Mouse (Mus musculus) intestine, embryonic 14.5 days (tissue): ENCODE measurements around the gene B4galnt2. TPM values are rescaled to one million over a fixed set of nuclear protein-coding genes. Genes with fewer than 3 reads are reported as not detected.
"Not testable (repeated sequence)": the region's sequence is repeated elsewhere in the genome, so short reads cannot be mapped to it uniquely, and the experiment has no call there.

Experiments used
- ATAC-seq: fragments of 200-750 bp; cut with Nextera tagmentation; replicated peaks from 2 replicates; pipeline ENCODE4 v1.8.0; 2017; ENCODE audit warnings: low read depth, moderate number of reproducible peaks, moderate TSS enrichment, moderate library complexity; ENCODE audit not compliant: low FRiP score, low TSS enrichment
- DNase-seq: peaks from one replicate; pipeline ENCODE4 v3.0.0-alpha.2; 2018; ENCODE audit warnings: low spot score
- H3K27ac ChIP-seq: fragments of 300-500 bp; sonication (generic); 2 replicates; pipeline ENCODE4 v1.5.1; 2014; ENCODE audit warnings: low read depth, mild to moderate bottlenecking, control low read depth
- H3K27me3 ChIP-seq: fragments of 300-500 bp; sonication (generic); replicated peaks from 2 replicates; pipeline ENCODE4 v1.6.1; 2014; ENCODE audit warnings: low read length, control low read depth; ENCODE audit not compliant: control insufficient read depth, insufficient read depth
- H3K36me3 ChIP-seq: fragments of 300-500 bp; sonication (generic); 2 replicates; pipeline ENCODE4 v1.6.1; 2014; ENCODE audit warnings: low read length, control low read depth; ENCODE audit not compliant: control insufficient read depth, insufficient read depth
- H3K4me1 ChIP-seq: fragments of 300-500 bp; sonication (generic); replicated peaks from 2 replicates; pipeline ENCODE4 v1.6.1; 2014; ENCODE audit warnings: low read length, control low read depth, mixed read lengths; ENCODE audit not compliant: control insufficient read depth, insufficient read depth
- H3K4me2 ChIP-seq: fragments of 300-500 bp; sonication (generic); 2 replicates; pipeline ENCODE4 v1.6.1; 2014; ENCODE audit warnings: low read length
- H3K4me3 ChIP-seq: fragments of 300-500 bp; sonication (generic); 2 replicates; pipeline ENCODE4 v1.5.1; 2014; ENCODE audit warnings: low read depth, low read length, control low read depth, mixed read lengths
- H3K9ac ChIP-seq: fragments of 300-500 bp; sonication (generic); 2 replicates; pipeline ENCODE4 v1.6.1; 2014; ENCODE audit warnings: mild to moderate bottlenecking, low read length
- H3K9me3 ChIP-seq: fragments of 300-500 bp; sonication (generic); 2 replicates; pipeline ENCODE4 v1.6.1; 2016; ENCODE audit warnings: low read length, control low read depth; ENCODE audit not compliant: control insufficient read depth
- WGBS: fragments of 180-500 bp; shearing (Covaris S2); extraction: QIAGEN DNeasy Blood & Tissue Kit; methylation state at CpG from one replicate; pipeline ENCODE4 v1.1.7; 2014; 5-methylcytosine and 5-hydroxymethylcytosine counted together
- polyA plus RNA-seq: library from polyadenylated mRNA; unstranded; fragments of >200 nt; fragmentation: Nextera tagmentation; extraction: Ambion mirVana; gene quantifications from 2 replicates; pipeline ENCODE4 v1.2.1, GENCODE M21; 2014

The B4galnt2 gene
- polyA plus RNA-seq, 1 experiment from 2014 or later = 26.6 TPM

GRCm38 (mm10) chr11:95913959-95914566, 628 bp downstream of the B4galnt2 start:
- DNase-seq = peak; percentile 62
- Histone ChIP-seq H3K9ac (peak overlapping the region; percentile 53), H3K4me1 (peaks cover 5% of the 10 kb centered on the region; the same call in 1 of the 2 replicates), H3K27ac (peak overlapping the region; percentile 71), H3K9me3 (no peaks in the 10 kb centered on the region), H3K36me3 (no peaks in the 10 kb centered on the region), H3K4me2 (peak overlapping the region; percentile 45), H3K4me3 (peak overlapping the region; percentile 39), H3K27me3 (peaks cover 58% of the 10 kb centered on the region)
- no peak for ATAC-seq
- 2% methylated on average over 14 of the region's 14 CpGs for WGBS

GRCm38 (mm10) chr11:95911579-95911978, 3.1 kb downstream of the B4galnt2 start:
- Histone ChIP-seq H3K4me3 (no peak overlapping the region), H3K27me3 (peaks cover 48% of the 10 kb centered on the region), H3K9me3 (no peaks in the 10 kb centered on the region), H3K4me1 (peaks cover 5% of the 10 kb centered on the region; the same call in 1 of the 2 replicates), H3K27ac (0 out of 2 replicates have a peak overlapping the region, but pooled peaks have one; percentile 51), H3K4me2 (peak overlapping the region; percentile 36; the same call in 1 of the 2 replicates), H3K36me3 (no peaks in the 10 kb centered on the region), H3K9ac (no peak overlapping the region)
- 20% methylated on average over 7 of the region's 7 CpGs for WGBS
- DNase-seq = no peak
- ATAC-seq = peak; percentile 63; the same call in 1 of the 2 replicates

GRCm38 (mm10) chr11:95907805-95908524, 6.7 kb downstream of the B4galnt2 start:
- Histone ChIP-seq H3K4me2 (no peak overlapping the region), H3K27me3 (peaks cover 17% of the 10 kb centered on the region), H3K9me3 (no peaks in the 10 kb centered on the region), H3K9ac (no peak overlapping the region), H3K4me1 (no peaks in the 10 kb centered on the region), H3K36me3 (no peaks in the 10 kb centered on the region), H3K4me3 (no peak overlapping the region), H3K27ac (no peak overlapping the region)
- ATAC-seq = no peak
- 87% methylated on average over 5 of the region's 5 CpGs for WGBS
- DNase-seq = no peak

- H3K27ac ChIP-seq = no peak overlapping the region
- ATAC-seq (no peak), DNase-seq (no peak)
- no peaks in the 10 kb centered on the region for H3K4me1 ChIP-seq
- H3K4me2 ChIP-seq = no peak overlapping the region
- no peak overlapping the region for H3K4me3 ChIP-seq
- H3K27me3 ChIP-seq = no peaks in the 10 kb centered on the region
- 79% methylated on average over 2 of the region's 2 CpGs for WGBS
- H3K9me3 ChIP-seq = no peaks in the 10 kb centered on the region
- no peak overlapping the region for H3K9ac ChIP-seq
- no peaks in the 10 kb centered on the region for H3K36me3 ChIP-seq
These were observed 10.4 kb downstream of the B4galnt2 start for GRCm38 (mm10) chr11:95904290-95904689.

- Histone ChIP-seq H3K4me1 (no peaks in the 10 kb centered on the region), H3K4me2 (no peak overlapping the region), H3K9me3 (no peaks in the 10 kb centered on the region), H3K9ac (no peak overlapping the region), H3K36me3 (no peaks in the 10 kb centered on the region), H3K4me3 (no peak overlapping the region), H3K27ac (no peak overlapping the region), H3K27me3 (no peaks in the 10 kb centered on the region)
- 76% methylated on average over 14 of the region's 14 CpGs for WGBS
- ATAC-seq (no peak), DNase-seq (no peak)
These were observed 18.1 kb downstream of the B4galnt2 start for GRCm38 (mm10) chr11:95896446-95897179.

- Histone ChIP-seq H3K36me3 (peaks cover 6% of the 10 kb centered on the region), H3K27ac (no peak overlapping the region), H3K27me3 (no peaks in the 10 kb centered on the region), H3K4me3 (no peak overlapping the region), H3K4me2 (no peak overlapping the region), H3K9ac (no peak overlapping the region), H3K9me3 (peaks cover 3% of the 10 kb centered on the region; the same call in 1 of the 2 replicates), H3K4me1 (no peaks in the 10 kb centered on the region)
- no peak for DNase-seq
- ATAC-seq = no peak
- 77% methylated on average over 2 of the region's 2 CpGs for WGBS
These were observed 24.1 kb downstream of the B4galnt2 start for GRCm38 (mm10) chr11:95890462-95891051.

- H3K4me1 ChIP-seq, DNase-seq, H3K9ac ChIP-seq, H3K4me2 ChIP-seq, H3K27me3 ChIP-seq, H3K27ac ChIP-seq, H3K36me3 ChIP-seq, H3K9me3 ChIP-seq, H3K4me3 ChIP-seq, ATAC-seq: not testable (repeated sequence)
- 73% methylated on average over 2 of the region's 2 CpGs for WGBS
These were observed 34.8 kb downstream of the B4galnt2 start for GRCm38 (mm10) chr11:95879861-95880260.

GRCm38 (mm10) chr11:95876296-95876695, 38.4 kb downstream of the B4galnt2 start:
- no peaks in the 10 kb centered on the region for H3K27me3 ChIP-seq
- WGBS = 23% methylated on average over 7 of the region's 7 CpGs
- no peak overlapping the region for H3K27ac ChIP-seq
- DNase-seq (peak; percentile 81), ATAC-seq (no peak)
- H3K4me3 ChIP-seq = no peak overlapping the region
- H3K9me3 ChIP-seq = no peaks in the 10 kb centered on the region
- no peaks in the 10 kb centered on the region for H3K36me3 ChIP-seq
- no peaks in the 10 kb centered on the region for H3K4me1 ChIP-seq
- H3K9ac ChIP-seq = no peak overlapping the region
- H3K4me2 ChIP-seq = no peak overlapping the region
